Mouse (Mus musculus): Measurements from ENCODE around the gene Olfr1016.

Olfr1016 gene

GRCm38 (mm10) chr2:85802444-85802843 lies at the start of gene Olfr1016:
Gene Olfr1016, minus strand, starts transcription at chr2:85802544.
- no peak for DNase-seq (ENCODE audit: low spot score in 2 of 2)

DNA sequence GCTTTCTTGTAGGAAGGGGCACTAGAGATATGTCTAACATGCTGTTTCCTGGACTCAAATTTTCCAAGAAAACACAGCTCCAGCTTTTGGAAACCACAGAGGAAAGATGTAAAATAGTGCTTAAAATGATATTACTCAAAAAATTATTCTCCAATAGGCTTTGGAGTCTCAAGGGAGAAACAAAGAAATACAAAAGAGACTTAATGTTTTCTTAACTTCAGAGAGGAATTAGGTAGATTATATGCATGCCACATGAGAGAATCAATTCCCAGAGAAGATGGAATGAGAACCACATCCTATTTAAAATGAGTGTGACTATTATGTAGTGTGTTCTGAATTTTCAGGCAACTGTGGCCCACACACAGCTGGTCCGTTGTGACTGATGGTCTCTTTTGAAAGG lies 44.4 kb upstream of the Olfr1016 start, which contains the start of gene Olfr1020:
TSS of gene Olfr1020 (plus strand) at position 301 of the 400 bp plus-strand sequence.
- no peak for DNase-seq (ENCODE audit: low spot score in 2 of 2)

GRCm38 (mm10) chr2:85845383-85845782 lies 43.0 kb upstream of the Olfr1016 start, which contains the start of gene Olfr1019:
Gene Olfr1019, minus strand, starts transcription at chr2:85845483.
- no peak for DNase-seq (ENCODE audit: low spot score in 2 of 2)

DNA sequence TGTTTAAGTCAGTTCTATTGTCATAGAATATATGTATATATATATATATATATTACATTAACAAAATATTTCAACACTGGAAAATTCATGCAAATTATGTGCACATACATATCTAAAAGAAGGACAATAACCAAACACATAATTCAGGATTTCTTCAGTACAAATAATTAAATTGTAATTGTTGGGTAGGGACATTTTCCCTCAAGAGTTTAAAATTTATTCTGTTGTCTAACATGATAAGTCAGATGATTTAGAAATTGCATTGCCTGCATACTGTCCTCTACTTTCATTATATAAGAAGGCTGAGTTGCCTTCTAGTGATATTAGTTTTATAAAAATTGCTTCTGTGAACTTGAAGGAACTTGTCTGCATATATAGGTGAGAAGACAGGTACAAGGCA lies 15.8 kb upstream of the Olfr1016 start, which contains the start of gene Olfr1018:
TSS of gene Olfr1018 (plus strand) at position 301 of the 400 bp plus-strand sequence.
- no peak for DNase-seq (ENCODE audit: low spot score in 2 of 2)

- no peak for DNase-seq (ENCODE audit: low spot score in 2 of 2)
Observed at GRCm38 (mm10) chr2:85804501-85804900, 2.2 kb upstream of the Olfr1016 start.

GRCm38 (mm10) chr2:85792331-85792730 lies 10.0 kb downstream of the Olfr1016 start:
- no peak for DNase-seq (ENCODE audit: low spot score in 2 of 2)

DNA sequence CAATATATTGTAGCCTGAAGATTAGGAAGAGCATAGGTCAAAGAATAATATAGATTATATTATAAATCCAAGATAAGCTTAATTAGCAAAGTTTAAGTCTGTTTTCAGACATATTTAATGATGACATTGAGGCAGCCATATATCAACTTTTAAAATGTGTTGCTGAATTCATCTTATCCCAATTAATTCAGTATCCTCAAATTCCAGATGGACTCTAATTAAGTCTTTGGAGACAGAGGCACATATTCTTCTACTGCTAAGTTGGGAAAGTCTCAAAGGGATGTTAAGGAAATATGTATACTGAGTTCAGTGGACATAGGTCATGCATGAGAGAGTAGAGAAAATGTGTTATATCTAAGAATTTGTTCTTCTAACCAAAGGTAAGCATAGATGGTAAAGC lies 20.6 kb downstream of the Olfr1016 start, which contains the start of gene Olfr1015:
TSS of gene Olfr1015 (plus strand) at position 301 of the 400 bp plus-strand sequence.
- no peak for DNase-seq (ENCODE audit: low spot score in 2 of 2)

DNA sequence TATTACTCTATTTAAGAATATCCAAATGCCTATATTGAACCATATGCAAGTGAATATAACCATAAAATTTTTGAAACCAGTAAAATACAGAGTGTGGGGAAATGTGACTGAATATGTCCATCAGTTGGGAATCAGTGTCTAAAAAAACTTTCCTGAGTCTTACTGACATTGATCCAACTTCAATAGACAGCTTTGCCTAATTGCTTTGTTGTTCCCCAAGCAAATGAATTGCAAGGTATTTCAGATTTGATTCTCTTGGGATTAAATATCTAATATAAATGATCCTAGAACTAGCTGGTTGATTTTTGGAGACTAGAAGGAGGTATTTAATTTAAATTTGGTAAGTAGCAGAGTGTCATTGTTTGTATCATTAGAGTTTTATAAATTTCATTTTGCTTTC lies 29.9 kb downstream of the Olfr1016 start, which contains the start of gene Olfr1014:
TSS of gene Olfr1014 (plus strand) at position 301 of the 400 bp plus-strand sequence.
- DNase-seq (ENCODE audit: low spot score in 2 of 2): no peak

GRCm38 (mm10) chr2:85766798-85767197 lies 35.5 kb downstream of the Olfr1016 start, which contains the start of gene Olfr1013:
Gene Olfr1013, plus strand, starts transcription at chr2:85767098.
- DNase-seq (ENCODE audit: low spot score in 2 of 2): no peak

DNA sequence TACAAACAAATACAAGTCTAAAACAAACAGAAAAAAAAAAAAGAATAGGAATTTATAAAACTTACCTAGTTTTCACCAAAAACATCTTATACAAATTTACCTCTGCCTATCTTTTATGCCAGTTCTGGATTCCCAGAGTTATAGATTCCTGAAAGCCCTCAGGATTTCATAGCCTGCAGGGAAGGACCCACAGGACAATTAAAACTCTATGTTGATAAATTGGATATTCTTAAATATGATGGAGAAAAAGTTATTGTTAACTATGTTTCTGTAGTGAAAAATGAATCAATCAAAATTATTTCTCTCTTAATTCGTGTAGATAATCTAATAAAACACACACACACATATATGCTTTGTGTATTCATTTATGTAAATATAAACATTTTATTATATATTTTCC lies 39.7 kb downstream of the Olfr1016 start, which contains the start of gene Olfr1012:
TSS of gene Olfr1012 (minus strand) at position 101 of the 400 bp plus-strand sequence.
- DNase-seq (ENCODE audit: low spot score in 2 of 2): no peak

DNA sequence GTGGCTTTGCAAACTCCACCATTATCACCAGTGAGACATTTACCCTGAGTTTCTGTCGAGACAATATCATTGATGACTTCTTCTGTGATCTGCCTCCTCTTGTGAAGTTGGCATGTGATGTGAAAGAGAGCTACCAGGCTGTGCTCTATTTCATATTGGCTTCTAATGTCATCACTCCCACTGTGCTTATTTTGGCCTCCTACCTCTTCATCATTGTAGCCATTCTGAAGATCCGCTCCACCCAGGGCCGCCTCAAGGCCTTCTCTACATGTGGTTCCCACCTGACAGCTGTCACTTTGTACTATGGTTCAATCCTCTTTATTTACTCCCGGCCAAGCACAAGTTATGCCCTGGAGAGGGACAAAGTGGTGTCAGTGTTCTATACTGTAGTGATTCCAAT lies 48.5 kb downstream of the Olfr1016 start:
- DNase-seq (ENCODE audit: low spot score in 2 of 2): no peak

Data from cerebellum, postnatal 4 days (tissue).